Mouse (Mus musculus) CD4-positive, CD25-positive, alpha-beta regulatory T cell, adult 2 months (primary cell): ENCODE data around the gene Mlh3.

Experiments
- DNase-seq: peaks from one replicate; pipeline ENCODE4 v3.0.0-alpha.2; 2012; ENCODE audit warnings: low read depth, low spot score

The Mlh3 gene

DNA sequence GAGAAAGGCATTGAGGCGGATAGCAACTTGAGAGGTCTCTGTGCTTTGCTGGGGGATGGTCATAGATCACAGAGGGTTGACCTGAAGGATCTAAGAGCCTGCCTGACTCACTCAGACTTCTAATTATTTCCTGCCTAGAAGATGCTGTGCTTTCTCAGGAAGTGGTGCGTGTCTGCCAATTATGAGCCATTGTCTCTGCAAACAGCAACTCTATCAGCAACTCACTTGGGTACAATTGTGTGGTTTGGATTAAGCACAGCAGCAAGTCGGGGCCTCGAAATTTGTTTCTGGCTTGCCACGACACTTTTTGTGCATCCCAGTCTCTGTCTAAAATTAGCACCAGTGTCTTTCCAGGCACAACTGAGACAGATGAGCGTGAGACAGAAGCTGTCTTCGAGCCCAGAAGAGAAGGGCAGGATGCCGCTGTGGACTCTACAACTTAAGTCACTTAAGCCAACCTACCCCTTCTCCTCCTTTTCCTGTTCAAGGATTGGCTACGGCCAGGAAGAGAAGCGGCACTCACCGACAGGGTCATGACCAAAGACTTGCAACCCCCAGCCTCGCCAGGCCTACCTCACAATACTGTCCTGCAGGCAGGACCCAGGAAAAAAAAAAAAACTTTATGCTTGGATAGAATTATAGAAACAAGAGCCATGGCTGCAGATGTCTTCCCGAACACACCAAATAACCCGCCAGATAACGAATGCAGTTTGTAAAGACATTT is 42.4 kb downstream of the Mlh3 start:
- no peak for DNase-seq

DNA sequence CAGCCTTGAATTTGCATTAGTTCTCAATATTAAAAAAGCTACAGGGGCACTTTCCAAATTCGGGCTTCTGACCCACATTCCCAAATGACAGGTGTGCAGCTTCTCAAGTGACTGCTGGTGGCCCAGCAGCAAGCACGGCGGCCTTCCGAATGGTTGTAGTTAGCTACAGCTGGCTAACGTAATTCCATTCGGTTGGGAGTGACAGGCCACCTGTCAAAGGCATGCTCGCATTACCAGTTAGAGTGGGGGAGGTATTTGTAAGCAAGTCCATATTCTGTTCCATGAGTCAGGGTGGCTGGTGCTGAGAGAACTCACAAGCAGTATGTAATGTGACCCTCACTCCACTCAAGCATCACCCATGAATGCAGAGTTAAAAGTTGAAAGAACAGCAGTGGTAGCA is 43.2 kb downstream of the Mlh3 start:
- no peak for DNase-seq

DNA sequence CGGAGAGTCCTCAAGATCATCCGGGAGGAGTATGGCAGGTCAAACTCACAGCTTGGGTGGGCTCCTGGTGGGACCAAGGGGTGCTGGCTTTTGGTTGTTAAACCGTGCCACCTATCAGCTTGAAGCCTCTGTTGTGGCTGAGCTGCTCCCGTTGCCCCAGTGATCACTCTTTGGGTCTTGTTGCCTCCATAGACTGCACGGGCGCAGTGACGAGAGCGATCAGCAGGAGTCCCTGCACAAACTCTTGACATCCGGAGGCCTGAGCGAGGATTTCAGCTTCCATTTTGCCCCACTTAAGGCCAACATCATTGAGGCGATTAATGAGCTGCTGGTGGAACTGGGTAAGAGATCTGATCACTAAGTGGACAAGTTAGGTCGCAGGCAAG is 50.5 kb downstream of the Mlh3 start:
- peak; percentile 68 for DNase-seq

DNA sequence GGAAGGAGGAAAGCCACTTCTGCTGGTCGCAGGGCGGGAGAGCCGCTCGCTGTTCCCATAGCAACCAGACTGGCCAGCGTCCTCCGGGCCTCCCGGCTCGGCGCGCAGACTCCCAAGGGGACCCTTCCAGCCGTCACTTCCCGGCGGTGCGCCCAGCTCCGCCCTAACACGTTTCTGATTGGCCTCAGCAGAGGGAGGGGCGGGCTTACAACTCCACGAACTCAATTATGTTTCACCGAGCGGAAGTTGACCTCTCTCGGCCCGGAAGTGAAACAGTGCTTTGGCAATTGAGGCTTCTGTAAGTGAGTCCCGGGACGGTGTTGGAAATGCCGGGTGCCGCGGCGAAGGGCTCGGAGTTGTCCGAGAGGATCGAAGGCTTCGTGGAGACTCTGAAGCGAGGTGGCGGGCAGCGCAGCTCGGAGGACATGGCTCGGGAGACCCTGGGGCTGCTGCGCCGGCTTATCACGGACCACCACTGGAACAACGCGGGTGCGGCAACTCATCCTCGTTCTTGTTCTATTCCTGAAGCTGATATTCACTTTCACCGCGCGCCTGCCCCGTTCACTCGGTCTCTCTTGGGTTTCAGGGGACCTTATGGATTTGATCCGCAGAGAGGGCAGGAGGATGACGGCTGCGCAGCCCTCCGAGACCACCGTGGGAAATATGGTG is 51.0 kb downstream of the Mlh3 start, which contains the start of gene Eif2b2:
Gene Eif2b2 (plus strand): TSS at position 246 of the 669 bp plus-strand sequence.
- DNase-seq, result peak; percentile 96

DNA sequence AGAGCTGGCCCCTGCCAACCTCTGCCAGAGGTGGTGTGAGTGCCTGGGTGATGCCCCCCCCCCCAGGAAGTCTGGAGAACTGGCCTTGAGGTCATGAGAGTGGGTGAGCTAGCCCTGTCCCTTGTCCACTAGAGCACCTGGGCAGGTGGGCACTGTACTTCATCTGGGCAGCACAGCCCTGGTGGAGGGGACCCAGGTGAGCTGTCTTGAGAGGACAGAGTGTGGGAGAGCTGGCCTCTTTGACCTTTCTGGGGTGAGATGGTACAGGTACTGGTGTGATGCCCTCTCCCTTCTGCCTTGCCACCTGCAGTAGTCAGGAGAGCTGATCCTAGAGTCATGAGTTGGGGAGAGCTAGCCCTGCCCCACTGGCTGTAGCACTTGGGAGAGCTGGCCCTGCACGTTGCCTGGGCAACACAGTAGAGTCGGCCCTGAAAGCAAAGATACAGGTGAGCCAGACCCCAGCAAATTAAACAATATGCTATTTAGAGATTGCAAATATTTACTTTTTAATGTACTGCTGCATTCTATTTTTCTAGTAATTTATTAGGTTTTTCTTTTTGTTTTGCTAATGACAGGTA is 52.6 kb downstream of the Mlh3 start:
- no peak for DNase-seq

DNA sequence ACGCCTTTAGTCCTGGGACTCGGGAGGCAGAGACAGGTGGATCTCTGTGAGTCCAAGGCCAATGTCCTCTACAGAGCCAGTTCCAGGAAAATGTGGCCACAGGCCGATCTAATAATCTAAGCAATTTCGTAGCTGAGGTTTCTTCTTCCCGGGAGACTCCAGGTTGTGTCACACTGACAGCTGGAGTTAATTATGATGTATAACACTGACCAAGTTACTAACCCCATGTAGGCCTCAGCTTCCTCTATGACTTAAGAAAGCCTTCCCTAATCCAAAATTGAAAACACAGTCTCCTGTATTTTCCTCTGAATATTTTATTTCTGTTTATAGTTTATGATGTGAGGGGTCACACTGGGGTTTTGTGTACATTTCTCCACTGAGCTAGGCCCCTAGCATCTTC is 55.4 kb downstream of the Mlh3 start:
- no peak for DNase-seq

DNA sequence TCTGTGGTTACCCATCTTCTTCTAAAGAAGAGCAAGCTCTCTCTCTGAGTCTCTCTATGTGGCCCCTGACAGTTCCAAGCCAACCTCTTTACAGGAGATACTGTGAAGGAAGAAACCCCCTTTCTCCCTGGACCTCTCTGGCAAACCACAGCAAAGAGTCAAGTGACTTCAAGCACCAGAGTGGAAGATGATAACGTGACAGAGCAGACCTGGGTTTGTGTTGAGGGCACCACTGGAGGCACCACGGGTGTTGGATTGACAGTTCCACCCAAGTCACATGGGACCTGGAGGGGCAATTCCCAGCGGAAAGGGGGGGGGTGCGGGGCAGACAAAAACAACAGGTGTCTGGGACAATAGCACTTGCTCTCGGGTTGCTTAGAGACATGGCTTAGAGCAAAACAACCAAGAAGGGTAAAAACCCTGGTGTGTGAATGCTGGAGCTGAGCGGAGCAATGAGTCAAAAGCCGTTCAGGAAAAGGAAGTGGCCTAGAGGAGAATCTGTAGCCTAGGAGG is 61.7 kb downstream of the Mlh3 start:
- DNase-seq, result peak; percentile 31

DNA sequence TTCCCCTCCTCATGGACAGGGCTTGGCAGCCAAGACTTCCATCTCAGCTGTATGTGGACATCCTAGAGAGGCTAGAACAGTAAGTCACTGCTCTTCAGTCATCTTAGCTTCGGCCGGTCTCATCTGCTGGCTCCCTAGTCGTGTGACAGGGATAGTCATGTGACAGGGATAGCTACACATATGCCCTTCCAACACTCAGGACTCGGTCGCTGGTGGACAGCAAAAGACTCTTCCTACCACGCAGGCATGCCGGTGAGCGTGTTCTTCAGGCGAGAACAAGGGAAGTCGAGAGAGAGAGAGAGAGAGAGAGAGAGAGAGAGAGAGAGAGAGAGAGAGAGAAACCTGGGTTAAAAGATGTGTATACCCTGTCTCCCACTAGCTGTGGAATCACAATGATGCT is 65.0 kb downstream of the Mlh3 start:
- DNase-seq, result no peak

DNA sequence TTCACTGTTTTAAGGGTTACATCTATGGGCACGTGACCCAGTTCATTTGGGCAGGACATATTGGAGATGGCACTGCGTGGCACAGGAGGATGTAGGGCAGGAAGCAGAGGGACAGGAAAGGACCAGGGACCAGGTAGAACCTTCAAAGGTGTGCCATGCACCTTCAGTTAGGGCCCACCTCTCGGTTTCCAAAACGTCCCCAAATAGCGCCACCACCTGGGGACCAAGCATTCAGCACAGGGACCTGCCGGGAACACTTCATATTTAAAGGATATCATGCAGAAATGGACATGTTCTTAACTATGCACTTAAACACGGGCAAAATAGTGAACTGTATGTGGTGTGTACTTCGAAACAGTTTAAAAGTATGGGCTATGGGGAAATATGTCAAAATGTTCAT is 66.3 kb downstream of the Mlh3 start:
- DNase-seq, result no peak

DNA sequence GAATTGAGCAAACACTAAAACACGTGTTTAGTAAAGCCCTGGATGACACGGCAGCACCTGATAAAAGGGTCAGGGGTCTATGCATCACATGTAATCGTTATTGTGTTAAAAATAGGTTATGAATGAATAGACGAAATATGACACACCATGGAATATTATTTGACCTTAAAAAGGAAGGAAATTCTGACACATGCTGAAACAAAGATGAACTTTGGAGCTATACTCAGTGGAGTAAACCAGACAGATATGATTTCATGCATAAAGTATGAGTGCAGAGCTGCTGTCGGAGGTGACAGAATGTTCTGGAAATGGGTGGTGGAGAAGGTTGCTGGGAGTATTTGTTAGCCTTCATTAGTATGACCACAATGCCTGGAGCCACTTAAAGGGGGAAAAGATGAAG is 66.7 kb downstream of the Mlh3 start:
- DNase-seq, result no peak

DNA sequence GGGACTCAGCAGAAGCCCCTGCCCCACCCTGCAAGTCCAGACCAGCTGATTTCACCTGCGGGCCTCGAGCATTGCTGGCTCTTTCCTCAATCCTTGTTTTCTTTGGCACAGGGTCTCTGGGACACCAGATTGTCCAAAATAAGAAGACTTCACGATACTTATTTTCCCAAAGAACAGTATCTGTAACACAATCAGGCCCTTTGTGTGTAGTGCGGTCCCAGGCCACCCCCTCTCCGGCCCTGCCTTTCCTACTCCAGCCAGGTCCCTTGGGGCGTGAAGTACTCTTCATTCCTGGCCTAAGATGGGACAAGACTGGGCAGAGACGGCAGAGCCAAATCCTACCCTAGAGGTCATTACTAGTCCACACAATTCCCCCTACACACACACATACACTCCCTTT is 68.2 kb downstream of the Mlh3 start:
- DNase-seq, result no peak

DNA sequence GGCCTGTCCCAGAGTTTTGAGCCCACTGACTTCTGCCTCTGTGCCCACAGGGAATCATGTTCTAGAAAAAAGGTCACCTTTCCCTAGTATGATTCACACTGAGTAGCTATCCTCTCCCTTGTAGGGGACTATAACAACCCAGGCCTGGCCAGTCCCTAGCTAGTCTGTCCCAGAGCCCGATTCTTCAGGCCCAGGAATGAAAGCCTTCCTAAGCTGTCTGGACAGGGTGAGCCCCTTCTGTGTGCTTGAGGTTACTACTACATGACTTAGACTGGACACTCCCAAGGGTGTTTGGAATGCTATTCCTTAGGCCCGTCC is 68.6 kb downstream of the Mlh3 start:
- DNase-seq, result no peak

DNA sequence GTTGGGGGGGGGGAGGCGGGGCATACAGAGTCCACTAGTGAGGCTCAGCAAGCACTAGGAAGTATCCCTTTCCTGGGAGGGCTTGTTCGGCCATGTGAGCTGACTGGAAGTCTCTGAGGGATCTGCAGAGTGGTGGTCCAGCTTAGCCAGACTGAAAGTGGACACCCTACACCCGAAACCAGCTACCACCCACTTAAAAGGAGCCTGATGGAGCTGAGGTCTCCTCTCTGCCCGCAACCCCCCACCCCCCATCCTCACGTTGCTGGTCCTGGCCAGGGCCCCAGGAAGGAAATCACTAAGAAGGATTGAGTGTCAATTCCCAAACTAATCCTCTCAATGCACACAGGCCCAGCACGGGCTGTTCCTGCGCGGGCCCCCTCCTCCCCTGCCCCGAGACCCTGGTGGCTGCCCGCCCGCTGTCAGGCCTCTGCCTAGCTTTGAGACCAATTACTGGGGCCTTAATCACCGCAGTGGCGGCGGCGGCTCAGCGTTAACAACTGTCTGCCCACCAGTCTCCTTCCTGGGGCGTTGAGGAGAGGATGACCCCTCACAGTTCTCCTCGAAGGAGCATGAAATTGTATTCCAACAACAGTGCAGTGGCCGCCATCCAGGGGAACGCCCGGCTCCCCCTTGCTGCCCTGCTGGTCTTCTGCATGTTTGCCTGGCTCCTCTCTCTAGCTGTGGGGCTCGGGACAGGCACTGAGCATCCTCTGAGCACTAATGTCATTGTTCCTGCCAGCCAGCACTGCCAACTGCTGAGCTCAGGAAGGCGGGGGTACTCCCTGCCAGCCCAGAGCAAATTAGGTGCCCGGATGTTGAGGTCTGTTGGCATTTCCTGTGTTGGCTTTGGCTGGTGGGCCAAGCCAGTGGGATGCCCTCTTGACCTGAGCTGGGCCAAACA is 69.2 kb downstream of the Mlh3 start:
- DNase-seq, result no peak

DNA sequence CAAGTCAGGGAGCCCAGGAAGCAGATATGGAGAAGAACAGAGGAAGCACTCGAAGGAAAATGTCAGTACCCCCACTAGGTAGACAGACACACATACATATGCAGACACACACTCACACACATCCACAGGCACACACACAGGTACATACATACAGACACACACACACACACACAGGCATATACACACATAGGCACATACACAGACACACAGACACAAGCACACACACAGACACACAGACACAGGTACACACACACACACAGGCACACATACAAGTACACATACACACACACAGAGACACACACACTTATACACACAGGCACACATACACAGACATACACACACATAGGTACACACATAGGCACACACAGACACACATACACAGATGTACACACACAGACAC is 70.4 kb downstream of the Mlh3 start:
- DNase-seq, result no peak

DNA sequence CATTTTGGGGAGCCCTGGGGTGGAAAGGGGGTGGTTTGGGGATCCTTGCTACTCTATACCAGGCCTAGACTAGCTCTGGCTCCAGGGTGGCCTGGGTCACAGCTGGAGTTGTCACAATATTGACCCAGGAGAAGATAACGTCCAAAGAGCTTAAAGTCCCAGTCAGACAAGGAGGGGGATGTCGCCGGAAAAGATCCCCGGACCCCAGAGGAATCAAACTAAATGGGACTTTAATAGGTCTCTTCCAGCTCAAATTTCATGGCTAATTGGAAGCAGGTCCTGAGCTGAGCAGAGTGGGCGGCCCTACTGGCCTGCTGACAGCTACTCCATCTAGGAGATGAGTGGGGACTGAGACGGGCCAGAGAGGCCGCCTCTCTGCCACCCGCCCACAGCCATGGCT is 72.5 kb downstream of the Mlh3 start:
- DNase-seq, result no peak

DNA sequence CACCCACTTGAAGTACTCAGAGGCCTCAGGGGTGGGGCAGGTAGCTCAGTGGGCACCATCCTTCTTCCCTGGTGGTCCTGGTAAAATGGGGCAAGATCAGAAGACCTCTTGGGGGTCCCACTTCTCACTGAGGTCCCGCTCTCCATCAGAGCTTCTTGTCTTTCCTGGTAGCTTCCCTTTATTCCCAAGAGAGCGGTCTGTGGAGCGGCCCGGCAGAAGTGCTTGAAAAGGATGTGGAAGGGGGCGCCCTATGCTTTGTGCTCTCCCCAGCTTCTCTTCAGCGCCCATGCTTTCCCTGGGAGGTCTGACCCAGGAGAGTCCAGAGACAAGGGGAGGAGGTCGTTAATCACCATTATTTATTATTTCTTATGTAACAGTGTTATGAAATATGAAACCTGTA is 73.0 kb downstream of the Mlh3 start:
- DNase-seq, result no peak

DNA sequence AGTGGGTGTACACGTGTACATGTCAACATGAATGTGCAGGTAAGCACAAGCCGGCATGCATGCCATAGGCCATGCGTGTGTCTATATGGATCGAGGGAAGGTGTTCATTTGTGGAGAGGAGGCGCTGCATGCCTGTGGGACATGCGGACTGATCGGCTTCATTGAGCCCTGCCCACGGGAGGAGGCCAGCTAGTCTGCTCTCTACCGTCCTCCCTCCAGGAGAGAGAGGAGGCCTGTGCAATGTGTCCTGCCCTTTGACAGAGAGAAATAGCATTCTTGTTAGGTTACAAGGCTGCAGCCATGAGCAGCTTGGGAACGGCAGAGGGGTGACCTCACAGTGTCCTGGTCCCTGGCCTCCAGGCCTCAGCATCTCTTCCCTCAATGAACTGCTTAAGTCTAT is 74.2 kb downstream of the Mlh3 start:
- DNase-seq, result no peak

DNA sequence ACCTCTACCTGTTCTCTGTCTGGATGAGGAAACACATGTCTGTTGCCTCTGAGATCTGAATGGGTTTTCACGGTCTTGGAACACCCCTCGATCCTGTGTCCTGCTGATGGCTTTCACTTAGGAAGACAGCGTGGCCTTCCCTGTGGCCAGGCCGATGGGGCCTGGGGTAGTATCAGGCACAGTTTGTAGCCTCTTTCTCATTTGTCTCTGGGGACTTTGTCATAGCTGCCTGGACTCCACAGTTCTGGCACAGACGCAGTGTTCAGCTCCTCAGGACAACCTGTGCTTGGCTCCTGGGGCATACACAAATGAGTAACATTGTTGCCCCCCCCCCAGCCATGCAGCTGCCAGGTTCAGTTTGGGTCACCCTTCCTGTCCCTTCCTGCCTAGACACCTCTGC is 75.3 kb downstream of the Mlh3 start:
- no peak for DNase-seq

DNA sequence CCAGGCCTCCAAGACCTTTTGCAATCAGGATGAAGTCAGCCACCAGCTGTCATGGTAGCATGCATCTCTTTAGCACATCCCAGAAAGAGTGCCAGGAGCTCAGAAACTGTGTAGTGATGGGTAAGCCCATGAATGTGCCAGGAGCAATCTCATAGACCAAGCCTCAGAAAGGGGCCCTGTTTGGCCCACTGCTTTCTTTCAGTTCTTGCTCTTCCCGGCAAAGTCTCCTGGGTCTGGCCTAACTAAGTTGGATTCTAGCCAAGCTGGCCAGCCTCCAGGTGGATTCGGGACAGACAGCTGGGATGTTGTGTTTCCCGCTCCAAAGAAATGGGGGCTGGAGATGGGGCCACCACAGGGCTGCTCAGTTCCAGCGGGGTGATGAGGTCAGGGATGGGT is 75.8 kb downstream of the Mlh3 start:
- DNase-seq, result no peak

DNA sequence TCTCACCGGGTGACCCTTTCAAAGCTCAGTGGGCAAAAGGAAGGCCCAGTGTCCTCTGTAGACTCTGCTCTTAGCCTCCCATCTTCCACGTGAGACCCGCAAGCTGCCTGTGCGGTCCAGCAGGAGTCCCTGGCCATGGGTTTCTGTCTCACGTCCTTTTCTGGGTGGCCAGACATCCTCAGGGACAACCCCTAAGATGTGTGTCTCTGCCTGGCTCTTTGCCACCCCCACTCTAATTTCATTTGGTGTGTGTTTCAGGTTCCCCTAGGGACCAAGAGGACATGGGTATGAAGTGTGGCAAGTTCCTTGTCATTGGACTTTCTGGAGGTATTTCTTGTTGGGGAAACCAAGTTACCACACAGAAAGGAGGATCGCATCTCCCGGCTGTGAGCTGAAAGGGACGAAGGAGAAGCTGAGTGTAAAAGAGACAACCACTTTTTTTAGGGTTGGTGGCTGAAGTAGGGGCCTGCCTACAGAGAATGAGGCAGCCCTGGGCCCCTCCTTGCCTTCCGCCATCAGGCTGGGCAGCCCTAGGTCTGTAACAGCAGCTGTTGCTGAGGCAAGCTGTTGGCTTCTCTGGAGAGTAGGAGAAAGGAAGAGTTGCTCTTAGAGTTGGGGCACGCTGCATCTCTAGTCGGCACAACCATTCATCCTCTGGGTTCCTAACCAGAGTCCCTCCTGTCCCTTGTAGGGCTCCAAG is 76.3 kb downstream of the Mlh3 start:
- no peak for DNase-seq

DNA sequence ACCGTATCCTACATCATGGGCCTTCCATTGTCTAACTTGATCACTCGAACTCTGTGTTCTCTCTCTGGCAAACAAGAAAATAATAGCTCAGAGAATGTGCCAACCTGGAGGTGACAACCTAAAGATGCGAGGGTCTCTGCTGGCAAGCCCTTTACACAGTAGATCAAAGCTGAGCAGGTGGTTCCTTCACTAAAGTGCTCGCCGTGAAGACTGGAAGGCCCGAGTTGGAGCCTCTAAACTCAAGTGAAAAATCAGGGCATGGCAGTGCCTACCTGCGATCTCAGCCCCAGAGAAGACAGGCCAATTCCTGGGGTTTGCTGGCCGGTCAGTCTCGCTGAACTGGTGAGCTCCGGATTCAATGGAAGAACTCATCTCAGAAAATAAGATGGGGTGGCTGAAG is 77.3 kb downstream of the Mlh3 start:
- DNase-seq, result no peak
